Mouse (Mus musculus) spleen, postnatal 14 days (tissue): ENCODE data around the gene Ears2.

ENCODE experiments used
- DNase-seq, 2 experiments: peaks; one replicate each; pipeline ENCODE4 v3.0.0; 2021 to 2022; ENCODE audit warnings: low spot score in 2 of 2

Ears2 gene

DNA sequence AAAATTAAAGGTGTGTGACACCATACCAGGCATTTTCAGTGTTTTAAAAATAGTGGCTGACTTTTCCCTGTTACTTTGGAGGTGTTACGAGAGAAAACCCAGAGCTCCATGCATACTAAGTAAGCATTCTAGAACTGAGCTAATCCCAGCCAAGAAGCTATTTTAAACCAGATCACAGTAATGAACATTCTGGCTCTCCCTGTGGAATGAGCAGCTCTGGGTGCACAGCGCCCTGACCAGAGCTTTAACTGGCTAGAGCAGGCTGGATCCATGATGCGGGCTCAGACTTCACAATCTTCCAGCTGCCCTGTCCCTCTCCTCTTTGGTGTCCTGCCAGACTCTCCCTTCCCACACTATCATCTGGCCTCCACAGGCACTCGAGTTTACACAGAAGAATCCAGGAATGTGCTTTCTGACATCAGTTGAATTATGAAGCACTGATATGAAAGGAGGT lies 21.9 kb downstream of the Ears2 start:
- no peak for DNase-seq

DNA sequence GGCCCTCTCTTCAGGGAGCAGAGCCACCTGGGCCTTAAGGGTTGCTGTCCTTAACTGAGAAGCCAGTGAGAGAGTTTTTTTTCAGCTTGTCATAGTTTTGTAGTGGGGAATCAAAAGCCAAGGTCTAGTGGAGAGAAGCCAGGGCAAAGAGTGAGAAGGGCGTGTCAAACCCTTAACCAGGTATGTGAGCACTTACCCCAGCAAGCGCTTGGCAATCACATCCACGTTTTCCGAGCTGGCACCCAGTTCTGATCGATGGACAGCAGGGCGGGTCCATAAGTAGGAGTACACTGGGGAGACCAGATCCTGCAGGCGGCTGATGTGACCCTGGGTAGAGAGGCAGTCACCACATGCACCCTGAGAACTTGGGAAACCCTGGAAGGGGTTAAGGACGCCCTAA lies 23.0 kb downstream of the Ears2 start:
- DNase-seq, result no peak

DNA sequence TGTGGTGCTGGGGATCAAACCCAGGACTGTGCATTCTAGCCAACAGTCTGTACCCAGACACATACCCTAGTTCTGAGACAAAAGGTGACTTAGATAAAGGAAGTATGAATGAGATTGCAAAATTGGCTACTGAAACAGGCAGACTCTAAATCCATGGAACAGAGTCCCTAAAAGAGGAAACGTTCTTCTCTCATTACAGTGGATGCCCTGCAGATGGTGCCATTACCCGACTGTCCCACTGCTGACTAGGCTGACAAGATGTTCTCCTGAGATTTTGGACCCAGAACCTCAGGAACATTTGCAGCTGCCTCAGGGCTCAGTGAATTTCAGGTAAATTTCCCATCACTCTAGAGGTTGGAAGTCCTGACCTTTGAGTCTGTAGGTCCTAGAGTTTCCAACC lies 32.7 kb downstream of the Ears2 start:
- DNase-seq, result no peak

DNA sequence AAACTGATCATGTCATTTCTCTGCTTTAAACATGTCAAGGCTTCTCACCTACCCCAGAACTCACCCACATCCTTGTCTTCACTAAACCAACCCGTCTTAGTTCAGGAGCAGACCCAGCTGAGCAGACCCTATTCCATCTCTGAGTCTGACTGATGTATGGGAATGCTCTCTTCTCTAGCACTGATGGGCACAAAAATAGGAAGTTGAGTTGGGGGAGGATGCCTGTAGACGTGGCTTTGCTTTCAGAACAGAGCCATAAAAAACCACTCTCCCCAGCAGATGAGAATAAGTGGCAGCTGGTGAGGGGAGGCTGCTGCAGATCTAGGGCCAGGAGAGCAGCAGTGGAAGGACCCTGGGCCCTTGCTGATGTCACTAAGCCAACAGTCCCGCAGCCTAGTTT lies 33.7 kb downstream of the Ears2 start:
- no peak for DNase-seq

GRCm38 (mm10) chr7:122022131-122022530 lies 44.9 kb downstream of the Ears2 start:
- DNase-seq, result no peak

DNA sequence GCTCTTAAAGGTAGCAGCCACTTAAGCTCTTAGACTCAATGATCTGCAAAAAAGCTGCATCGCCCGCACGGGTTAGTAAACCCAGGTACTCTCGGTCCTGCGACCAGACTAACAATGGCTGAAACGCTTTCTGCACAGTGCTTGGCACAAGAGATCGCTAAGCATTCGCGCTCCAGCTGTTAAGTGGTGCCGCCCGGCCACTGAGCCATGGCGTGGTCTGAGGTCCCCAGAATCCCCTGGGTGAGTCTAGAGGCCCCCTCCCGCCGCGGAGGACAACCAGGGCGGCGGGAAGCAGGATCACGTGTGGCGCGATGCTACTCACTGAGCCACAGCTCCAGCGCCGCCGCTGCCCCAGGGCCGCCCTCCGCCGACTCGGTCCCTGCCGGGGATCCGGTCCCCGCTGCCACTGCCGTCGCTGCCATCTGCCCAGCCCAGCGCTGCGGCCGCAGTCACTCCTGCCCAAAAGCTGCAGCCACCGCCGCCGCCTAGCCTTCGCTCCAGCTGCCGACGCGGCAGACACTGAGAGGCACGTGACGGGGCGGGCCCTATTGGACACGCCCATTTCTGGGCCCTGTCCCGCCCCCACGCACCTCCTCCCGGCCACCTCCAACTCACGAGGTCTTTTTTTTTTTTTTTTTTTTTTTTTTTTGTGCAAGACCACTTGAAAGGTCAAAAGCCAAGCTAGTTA lies 46.3 kb downstream of the Ears2 start, which contains the start of gene Gga2:
Gene Gga2, minus strand, starts transcription at position 556 of the 688 bp plus-strand sequence.
- peak; percentile 76 to 85 for DNase-seq

DNA sequence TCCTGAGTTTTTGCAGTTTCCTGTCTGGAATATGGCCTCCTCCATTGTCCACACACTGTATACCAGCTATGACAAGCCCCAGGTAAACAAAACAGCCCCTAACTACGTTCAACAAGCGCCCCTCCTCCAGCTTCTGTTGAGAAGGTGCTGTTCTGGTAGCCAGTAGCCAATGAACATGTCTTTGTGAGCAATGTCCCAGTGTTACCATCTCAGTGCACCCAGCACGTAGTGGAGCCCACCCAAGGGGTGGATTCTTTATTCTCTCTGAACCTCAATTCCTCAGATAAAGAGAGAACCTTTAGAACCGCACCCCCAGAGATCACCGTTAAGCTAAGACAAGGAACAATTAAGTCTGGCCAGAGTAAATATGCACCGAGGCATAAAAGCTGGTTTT lies 46.8 kb downstream of the Ears2 start:
- no peak for DNase-seq

DNA sequence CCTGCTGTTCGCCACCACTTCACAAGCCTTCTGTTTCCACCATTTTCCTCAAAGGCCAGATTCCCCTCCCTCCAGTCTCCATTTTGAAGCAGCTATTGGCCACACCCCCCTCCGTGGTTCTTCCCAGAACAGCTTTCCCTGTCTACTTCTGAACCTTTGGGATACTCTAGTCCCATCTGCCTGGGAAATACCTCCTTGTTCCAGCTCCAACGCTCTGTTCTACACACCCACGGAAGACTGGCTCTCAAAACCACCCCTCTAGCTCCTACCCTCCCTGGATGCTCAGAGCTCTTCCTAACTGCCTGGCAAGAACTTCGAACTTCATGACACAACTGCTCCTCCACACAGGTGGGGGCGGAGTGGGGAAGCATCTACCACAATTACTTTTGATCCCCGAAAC lies 48.1 kb downstream of the Ears2 start:
- DNase-seq, result no peak

DNA sequence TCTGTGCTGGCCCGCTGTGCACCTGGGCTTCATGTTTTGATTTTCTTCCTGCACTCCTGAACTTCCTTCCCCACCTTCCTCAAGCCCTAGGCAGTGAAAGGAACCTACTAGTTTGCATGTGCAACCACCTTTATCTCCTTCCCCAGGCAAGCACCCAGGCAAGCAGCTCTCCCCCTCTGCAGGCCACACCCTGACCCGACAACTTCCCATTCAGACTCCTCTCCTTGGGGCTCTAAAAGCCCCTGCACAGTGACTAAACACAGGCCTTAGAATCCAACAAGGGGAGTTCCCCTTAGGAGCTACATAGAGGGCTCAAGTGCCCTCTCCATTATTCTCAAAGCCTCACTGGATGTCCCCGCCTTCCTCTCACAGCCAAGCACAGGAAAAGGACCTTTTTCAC lies 48.8 kb downstream of the Ears2 start:
- DNase-seq, result peak; percentile 20 to 35

GRCm38 (mm10) chr7:122015734-122016133 lies 51.3 kb downstream of the Ears2 start:
- no peak for DNase-seq

DNA sequence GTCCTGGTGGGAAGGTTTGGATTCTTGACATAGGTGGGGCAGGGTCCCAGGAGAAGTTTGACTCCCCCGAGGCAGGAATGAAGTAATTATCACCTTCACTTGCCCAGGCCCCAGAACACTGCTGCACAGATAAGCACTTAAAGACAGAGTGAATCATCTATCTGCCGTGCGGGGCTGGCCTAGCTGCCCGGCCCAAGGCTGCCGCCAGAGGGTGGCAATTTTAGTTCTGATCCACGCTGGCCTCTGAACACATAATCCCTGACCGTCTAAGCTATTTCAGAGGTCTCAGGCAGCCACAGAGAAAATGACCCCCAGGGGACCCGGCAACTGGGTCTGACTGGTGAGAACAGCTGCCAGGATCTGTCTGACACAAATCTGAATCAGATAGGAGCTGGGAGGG lies 52.0 kb downstream of the Ears2 start:
- DNase-seq, result no peak

- DNase-seq, result no peak
These were observed 54.1 kb downstream of the Ears2 start for GRCm38 (mm10) chr7:122012949-122013348.

GRCm38 (mm10) chr7:122012370-122012769 lies 54.7 kb downstream of the Ears2 start:
- no peak for DNase-seq

DNA sequence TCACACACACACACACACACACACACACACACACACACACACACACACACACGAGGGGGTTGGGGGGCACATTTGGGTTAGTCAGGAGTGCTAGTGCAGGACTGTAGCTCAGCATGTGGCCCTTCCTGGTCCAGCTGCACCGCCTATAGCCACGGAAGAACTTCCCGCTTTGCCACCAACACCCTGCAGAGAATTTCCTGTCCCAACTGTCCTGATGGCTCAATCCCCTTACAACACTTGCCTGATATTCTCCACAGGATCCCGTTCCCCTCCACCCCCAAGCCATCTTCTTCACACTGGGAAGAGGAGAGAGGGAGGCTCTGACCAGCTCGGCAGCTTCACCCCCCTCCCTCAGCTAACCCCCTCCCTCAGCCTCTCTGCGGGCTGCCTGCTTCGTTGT lies 66.7 kb downstream of the Ears2 start:
- no peak for DNase-seq

- DNase-seq, result no peak
These were observed 71.1 kb downstream of the Ears2 start for GRCm38 (mm10) chr7:121995961-121996360.
